Mouse (Mus musculus): Measurements from ENCODE around the gene Cytl1. TPM values are rescaled to one million over a fixed set of nuclear protein-coding genes. Genes with fewer than 3 reads are reported as not detected.

Gene Cytl1
- polyA plus RNA-seq, 1 experiment from 2014 or later, result 6.1 TPM

GRCm38 (mm10) chr5:37774011-37774410 is 38.7 kb downstream of the Cytl1 start:
- peaks cover 4% of the 10 kb centered on the region; the same call in 1 of the 2 replicates for H3K9me3 ChIP-seq
- peaks cover 7% of the 10 kb centered on the region for H3K4me1 ChIP-seq (replicated peaks)
- H3K27ac ChIP-seq (replicated peaks), result no peak overlapping the region
- no peak overlapping the region for H3K4me3 ChIP-seq
- no peak for ATAC-seq (ENCODE audit: low read depth)
- H3K4me2 ChIP-seq, result no peak overlapping the region
- whole genome bisulfite sequencing, result 87% methylated on average over 4 of the region's 4 CpGs
- H3K27me3 ChIP-seq, result peaks cover 71% of the 10 kb centered on the region
- H3K36me3 ChIP-seq, result no peaks in the 10 kb centered on the region
- H3K9ac ChIP-seq, result no peak overlapping the region

DNA sequence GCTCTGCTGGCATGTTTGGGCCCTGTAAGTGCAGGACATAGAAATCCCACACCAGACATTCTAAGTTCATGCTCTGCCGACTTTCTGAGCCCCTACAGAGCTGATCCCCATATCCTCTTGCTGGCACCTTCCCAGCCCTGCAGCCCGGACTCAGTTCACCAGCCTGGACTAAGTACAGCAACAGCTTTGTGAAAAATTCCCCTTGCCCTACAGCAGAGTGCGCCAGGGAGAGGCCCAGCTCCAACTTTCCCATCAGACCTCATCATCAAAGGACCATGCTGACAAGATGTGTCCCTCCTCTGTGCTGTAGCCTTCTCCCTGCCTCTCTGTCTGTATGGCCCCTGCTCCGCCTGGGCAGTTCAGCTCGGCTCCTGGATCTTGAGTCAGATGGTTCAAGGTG is 40.4 kb downstream of the Cytl1 start:
- ATAC-seq (ENCODE audit: low read depth), result no peak
- WGBS, result 45% methylated on average over 5 of the region's 5 CpGs
- H3K27ac ChIP-seq (replicated peaks), result no peak overlapping the region
- H3K9ac ChIP-seq, result no peak overlapping the region
- peaks cover 64% of the 10 kb centered on the region for H3K27me3 ChIP-seq
- no peaks in the 10 kb centered on the region for H3K36me3 ChIP-seq
- no peak overlapping the region for H3K4me2 ChIP-seq
- peaks cover 4% of the 10 kb centered on the region; the same call in 1 of the 2 replicates for H3K9me3 ChIP-seq
- H3K4me3 ChIP-seq, result no peak overlapping the region
- H3K4me1 ChIP-seq (replicated peaks), result no peaks in the 10 kb centered on the region

- no peaks in the 10 kb centered on the region for H3K27me3 ChIP-seq
- ATAC-seq (ENCODE audit: low read depth), result no peak
- H3K27ac ChIP-seq (replicated peaks), result no peak overlapping the region
- H3K36me3 ChIP-seq, result no peaks in the 10 kb centered on the region
- no peaks in the 10 kb centered on the region for H3K4me1 ChIP-seq (replicated peaks)
- H3K9ac ChIP-seq, result no peak overlapping the region
- no peak overlapping the region for H3K4me3 ChIP-seq
- no peaks in the 10 kb centered on the region for H3K9me3 ChIP-seq
- H3K4me2 ChIP-seq, result no peak overlapping the region
- 50% methylated on average over 8 of the region's 8 CpGs for WGBS
Observed at GRCm38 (mm10) chr5:37783306-37783705, 48.0 kb downstream of the Cytl1 start.

DNA sequence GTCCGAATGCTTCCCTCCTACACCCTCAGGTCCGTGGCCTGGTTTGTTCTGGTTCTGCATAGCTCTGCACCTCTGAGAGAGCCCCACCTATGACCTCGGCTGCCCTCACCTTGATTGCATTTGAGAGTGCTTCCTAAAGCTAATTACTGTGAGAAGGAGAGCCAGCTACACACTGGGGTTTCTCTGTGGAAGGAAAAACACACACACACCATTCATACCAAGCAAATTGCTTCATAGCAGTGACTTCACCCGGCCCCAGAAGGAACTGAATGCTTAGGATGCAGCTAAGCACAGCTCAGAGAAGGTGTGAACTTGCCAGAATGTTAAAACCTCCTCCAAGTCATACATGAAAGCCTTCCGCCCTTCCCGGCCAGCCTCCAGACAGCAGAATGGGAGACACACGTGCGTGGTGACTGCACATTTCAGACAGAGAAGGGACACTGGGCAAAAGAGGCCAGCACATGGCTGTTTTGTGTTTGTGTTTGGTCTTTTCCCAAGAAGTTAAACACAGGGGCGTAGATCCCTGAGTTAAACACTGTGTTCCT is 49.6 kb downstream of the Cytl1 start:
- H3K9ac ChIP-seq, result no peak overlapping the region
- H3K27me3 ChIP-seq, result no peaks in the 10 kb centered on the region
- ATAC-seq (ENCODE audit: low read depth), result no peak
- no peaks in the 10 kb centered on the region for H3K9me3 ChIP-seq
- H3K4me2 ChIP-seq, result no peak overlapping the region
- H3K4me1 ChIP-seq (replicated peaks), result no peaks in the 10 kb centered on the region
- H3K4me3 ChIP-seq, result no peak overlapping the region
- H3K27ac ChIP-seq (replicated peaks), result no peak overlapping the region
- 84% methylated on average over 9 of the region's 9 CpGs for WGBS
- no peaks in the 10 kb centered on the region for H3K36me3 ChIP-seq

Other genes starting within 250 kb of the Cytl1 start
- 25.8 and 28.2 TPM in 2 replicates for gene Stk32b, start 18.3 kb upstream of the Cytl1 start, polyA plus RNA-seq (2015; fragmentation: Nextera tagmentation; extraction: Ambion mirVana)
- gene Msx1, start 89.1 kb downstream of the Cytl1 start, polyA plus RNA-seq (2015; fragmentation: Nextera tagmentation; extraction: Ambion mirVana), result 19.7 and 24.3 TPM in 2 replicates